Mouse (Mus musculus) large intestine, adult 2 months (tissue): ENCODE results near the gene Adcy7. TPM values are rescaled to one million over a fixed set of nuclear protein-coding genes. Genes with fewer than 3 reads are reported as not detected.

Experiments used
- DNase-seq: peaks from one replicate; pipeline ENCODE4 v3.0.0-alpha.2; 2012; ENCODE audit warnings: low read depth, low spot score
- WGBS: fragments of 180-500 bp; shearing (Covaris S2); methylation state at CpG from one replicate; pipeline ENCODE4 v1.1.7; 2018; 5-methylcytosine and 5-hydroxymethylcytosine counted together
- polyA plus RNA-seq: library from polyadenylated mRNA; depleted of rRNA; stranded (reverse); fragments of >200 nt; gene quantifications from 2 replicates; pipeline ENCODE4 v1.2.3, GENCODE M21; 2012

The Adcy7 gene
- polyA plus RNA-seq, 1 experiment, result 6.7 TPM

DNA sequence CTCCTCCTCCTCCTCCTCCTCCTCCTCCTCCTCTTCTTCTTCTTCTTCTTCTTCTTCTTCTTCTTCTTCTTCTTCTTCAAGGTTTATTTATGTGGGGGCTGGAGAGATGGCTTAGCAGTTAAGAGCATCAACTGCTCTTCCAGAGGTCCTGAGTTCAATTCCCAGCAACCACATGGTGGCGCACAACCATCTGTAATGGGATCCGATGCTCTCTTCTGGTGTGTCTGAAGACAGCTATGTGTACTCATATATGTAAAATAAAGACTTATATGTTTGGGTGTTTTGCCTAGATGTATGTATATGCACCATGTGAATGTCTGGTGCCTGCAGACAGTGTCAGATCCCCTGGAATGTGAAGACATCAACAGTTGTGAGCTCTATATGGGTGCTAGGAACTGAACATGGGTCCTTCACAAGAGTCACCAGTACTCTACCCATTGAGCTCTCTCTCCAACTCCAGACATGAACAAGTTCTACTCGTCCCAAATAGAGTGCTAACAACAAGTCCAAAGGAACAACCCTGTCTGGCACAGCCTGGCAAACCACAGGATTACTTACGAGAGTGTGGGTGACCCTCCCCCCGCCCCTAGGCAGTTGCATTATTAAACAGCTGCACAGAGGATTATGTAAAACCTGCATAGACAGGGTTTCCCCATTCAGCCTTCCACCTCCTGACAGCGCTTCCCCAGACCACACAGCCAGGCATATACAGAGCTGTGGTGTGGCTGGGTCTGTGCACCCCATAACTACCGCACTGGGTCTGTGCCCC lies 2.9 kb upstream of the Adcy7 start:
- DNase-seq, result no peak
- 58% methylated on average over 7 of the region's 7 CpGs for WGBS

GRCm38 (mm10) chr8:88270086-88270485 lies 2.1 kb upstream of the Adcy7 start:
- WGBS, result 68% methylated on average over 3 of the region's 3 CpGs
- DNase-seq, result no peak

GRCm38 (mm10) chr8:88273051-88273430 lies 838 bp downstream of the Adcy7 start:
- no peak for DNase-seq
- 76% methylated on average over 7 of the region's 7 CpGs for WGBS

- WGBS, result 77% methylated on average over 5 of the region's 5 CpGs
- DNase-seq, result no peak
These were observed 1.9 kb downstream of the Adcy7 start for GRCm38 (mm10) chr8:88274090-88274489.

DNA sequence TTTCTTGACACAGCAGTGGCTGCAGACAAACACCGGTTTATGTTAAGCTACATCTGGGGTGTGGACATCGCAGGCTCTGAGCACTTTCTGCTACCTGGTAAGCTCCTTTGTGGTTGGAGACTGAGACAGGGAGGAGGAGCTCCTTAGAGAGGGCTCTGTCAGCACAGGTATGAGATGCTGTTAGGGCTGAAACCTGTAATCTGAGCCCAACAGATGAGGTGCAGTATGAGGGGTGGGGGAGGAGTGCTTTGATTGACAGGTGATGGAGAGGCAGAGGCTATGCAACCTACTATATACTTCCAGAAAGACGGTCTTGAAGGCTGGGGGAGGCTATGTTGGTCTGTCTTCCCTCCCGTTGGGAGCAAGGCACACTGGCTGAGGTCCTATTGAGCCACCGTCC lies 7.0 kb downstream of the Adcy7 start:
- 41% methylated on average over 5 of the region's 5 CpGs for WGBS
- DNase-seq, result no peak

DNA sequence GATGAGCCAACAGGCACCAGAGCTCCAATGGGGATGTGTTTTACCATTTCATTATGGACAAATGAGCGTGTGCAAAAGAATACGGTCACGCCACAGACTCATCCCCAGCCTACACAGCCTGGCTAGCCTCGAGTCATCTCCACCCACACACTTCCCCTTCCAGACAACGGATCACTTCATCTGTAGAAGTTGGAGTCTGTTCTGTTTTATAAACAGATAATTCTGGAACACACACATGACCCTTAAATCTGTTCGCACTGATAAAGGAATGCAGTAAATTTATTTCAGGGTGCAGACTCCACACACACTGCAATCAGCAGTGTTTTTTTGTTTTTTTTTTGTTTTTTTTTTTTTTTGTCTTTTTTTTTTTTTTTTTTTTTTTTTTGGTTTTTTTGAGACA lies 7.5 kb downstream of the Adcy7 start:
- WGBS, result 51% methylated on average over 6 of the region's 6 CpGs
- DNase-seq, result no peak

DNA sequence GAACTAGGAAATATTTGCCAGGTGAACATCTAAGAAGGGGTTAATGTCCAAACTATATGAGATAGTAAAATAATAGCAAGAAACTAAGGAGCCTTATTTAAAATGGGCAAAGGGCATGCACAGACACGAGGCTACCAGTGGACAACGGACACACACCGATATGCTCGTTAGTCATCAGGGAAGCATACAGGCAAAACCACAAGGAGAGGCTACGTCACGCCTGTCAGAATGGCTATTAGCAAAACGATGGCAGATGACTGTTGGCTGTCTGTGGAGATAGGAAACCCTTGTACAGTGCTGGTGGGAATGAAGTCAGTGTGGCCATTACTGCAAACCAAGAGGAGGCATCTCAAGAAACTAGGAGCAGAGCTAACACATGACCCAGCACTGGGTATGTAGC lies 8.7 kb downstream of the Adcy7 start:
- DNase-seq, result no peak
- 54% methylated on average over 7 of the region's 7 CpGs for WGBS

- 26% methylated on average over 8 of the region's 8 CpGs for WGBS
- no peak for DNase-seq
These were observed 10.5 kb downstream of the Adcy7 start for GRCm38 (mm10) chr8:88282684-88283083.

GRCm38 (mm10) chr8:88283243-88284115 lies 11.3 kb downstream of the Adcy7 start:
- WGBS, result 82% methylated on average over 13 of the region's 13 CpGs
- no peak for DNase-seq

DNA sequence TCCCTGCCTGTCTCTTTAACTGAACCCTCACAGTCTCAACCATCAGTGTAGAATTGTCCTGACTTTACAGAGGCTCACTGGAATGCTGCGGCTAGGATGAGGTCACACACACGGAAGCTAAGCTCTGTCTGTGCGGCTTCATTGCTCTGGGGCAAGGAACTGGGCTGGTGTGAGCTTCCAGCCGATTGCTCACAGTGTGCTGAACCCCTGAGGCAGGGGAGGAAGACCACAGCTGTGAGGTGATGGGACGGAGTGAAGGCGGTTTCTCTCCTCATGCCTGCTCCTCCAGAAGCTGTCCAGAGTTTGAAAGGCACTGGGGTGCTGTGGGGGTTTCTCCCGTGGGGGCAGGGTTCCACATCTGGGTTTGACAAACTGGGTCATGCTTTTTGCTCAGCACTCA lies 12.5 kb downstream of the Adcy7 start:
- DNase-seq, result no peak
- 29% methylated on average over 7 of the region's 7 CpGs for WGBS

DNA sequence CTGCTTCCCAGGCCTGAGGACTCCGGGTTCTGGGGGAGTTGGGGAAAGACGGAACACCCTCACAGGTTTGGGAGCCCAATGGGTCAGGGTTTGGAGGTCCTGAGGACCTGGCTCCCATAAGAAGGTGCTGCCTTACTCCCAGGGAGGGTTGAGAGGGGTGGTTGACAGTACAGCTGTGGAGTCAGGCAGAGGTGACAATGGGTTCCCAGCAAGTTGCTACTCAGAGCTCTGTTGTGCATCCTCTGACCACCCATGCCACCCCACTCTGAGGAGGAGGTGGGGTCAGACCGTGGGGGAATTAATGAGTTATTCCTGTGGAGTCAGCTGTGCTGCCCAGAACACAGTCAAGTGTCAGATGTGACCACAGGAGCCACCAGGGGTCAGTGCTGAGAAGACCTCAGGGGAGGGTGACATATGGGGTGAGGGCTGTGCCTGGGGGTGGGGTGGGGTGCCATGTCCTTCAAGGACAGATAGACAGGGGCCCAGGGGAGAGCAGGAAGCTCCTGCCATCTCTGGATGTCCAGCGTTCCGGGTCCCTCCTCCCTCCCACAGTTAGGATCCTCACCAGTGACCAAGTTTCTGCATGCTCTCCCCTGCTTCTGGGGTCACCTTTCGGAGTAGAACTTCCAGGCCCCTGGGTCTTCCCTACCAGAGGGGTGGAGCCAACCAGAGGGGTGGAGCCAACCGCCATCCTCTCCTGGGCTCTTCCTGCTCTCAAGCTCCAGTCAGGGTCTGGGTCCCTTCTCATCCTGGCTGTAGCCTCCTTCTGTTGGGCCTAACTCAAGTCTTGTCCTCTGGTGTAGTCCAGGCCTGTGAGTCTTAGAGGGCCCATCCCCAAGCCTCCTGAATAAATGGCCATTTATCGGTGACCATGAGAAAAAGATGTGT lies 13.5 kb downstream of the Adcy7 start:
- WGBS, result 82% methylated on average over 8 of the region's 8 CpGs
- DNase-seq, result no peak

GRCm38 (mm10) chr8:88286421-88286960 lies 14.3 kb downstream of the Adcy7 start:
- 80% methylated on average over 14 of the region's 14 CpGs for whole genome bisulfite sequencing
- DNase-seq, result no peak

DNA sequence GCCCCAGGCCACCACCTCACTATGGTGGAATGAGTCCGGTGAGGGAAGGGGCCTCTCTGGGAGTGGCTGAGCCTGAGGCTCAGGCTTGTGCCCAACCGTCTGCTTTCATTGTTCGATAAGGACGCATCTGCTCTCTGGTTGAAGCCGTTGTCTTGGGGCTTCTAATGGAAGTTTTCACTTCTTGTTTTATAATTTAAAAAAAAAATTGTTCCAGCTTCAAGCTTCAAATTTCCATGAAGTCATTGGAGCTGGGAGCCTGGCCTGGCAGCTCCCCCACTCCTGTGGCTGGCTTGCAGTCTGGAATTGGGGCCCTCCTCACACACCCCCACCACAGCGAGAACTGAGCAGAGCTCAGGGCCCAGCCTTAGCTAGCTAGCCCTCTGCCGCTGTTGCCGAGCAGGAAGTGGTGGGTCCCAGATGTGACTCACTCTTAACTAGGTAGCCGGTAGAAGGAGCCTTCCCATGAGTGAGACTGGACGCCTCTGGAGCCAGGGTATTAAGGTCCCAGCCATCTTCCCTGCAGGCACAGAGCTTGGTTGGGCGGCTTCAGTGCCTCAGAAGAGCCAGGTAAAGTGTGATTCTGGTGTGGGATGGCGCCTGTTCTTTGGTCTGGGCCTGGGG lies 16.5 kb downstream of the Adcy7 start:
- DNase-seq, result no peak
- 58% methylated on average over 12 of the region's 12 CpGs for WGBS

DNA sequence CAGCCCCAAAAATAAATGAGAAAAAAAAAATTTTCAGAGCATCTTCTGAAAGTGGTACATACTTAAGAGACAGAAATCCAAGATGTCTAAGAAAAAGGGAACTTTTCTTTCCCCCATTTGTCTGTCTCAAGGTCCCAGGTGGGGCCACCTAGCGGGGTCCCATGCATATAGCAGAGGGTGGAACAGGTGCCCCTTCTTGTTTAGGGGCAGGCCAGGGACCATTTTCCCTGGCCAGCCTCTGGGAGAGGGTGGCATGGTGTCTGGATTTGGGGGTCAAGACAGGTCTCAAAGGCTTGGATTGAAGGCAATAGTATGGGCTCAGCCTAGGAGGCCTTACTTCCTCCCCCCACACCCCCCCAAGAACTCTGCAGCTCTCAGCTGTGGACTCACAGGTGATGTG lies 17.7 kb downstream of the Adcy7 start:
- DNase-seq, result no peak
- 80% methylated on average over 1 of the region's 1 CpGs for whole genome bisulfite sequencing

GRCm38 (mm10) chr8:88290326-88291304 lies 18.4 kb downstream of the Adcy7 start:
- no peak for DNase-seq
- WGBS, result 76% methylated on average over 13 of the region's 13 CpGs

- no peak for DNase-seq
- 78% methylated on average over 11 of the region's 11 CpGs for WGBS
These were observed 19.1 kb downstream of the Adcy7 start for GRCm38 (mm10) chr8:88291305-88291690.

- WGBS, result 85% methylated on average over 3 of the region's 3 CpGs
- no peak for DNase-seq
These were observed 20.7 kb downstream of the Adcy7 start for GRCm38 (mm10) chr8:88292926-88293325.
